Mouse (Mus musculus) hindbrain, embryonic 13.5 days (tissue): ENCODE data around the gene Porcn. TPM values are rescaled to one million over a fixed set of nuclear protein-coding genes. Genes with fewer than 3 reads are reported as not detected.

Experiments used
- ATAC-seq: fragments of 200-750 bp; cut with Nextera tagmentation; 2 replicates; pipeline ENCODE4 v1.8.0; 2017; ENCODE audit warnings: moderate TSS enrichment; ENCODE audit not compliant: low FRiP score
- H3K27ac ChIP-seq: fragments of 300-500 bp; sonication (generic); 2 replicates; pipeline ENCODE4 v1.5.1; 2015; ENCODE audit warnings: inconsistent platforms, mild to moderate bottlenecking, moderate library complexity
- H3K27me3 ChIP-seq: fragments of 300-500 bp; sonication (generic); 2 replicates; pipeline ENCODE4 v1.6.1; 2015; ENCODE audit warnings: mild to moderate bottlenecking, inconsistent platforms
- H3K36me3 ChIP-seq: fragments of 300-500 bp; sonication (generic); 2 replicates; pipeline ENCODE4 v1.6.1; 2015; ENCODE audit warnings: mild to moderate bottlenecking, inconsistent platforms
- H3K4me1 ChIP-seq: fragments of 300-500 bp; sonication (generic); replicated peaks from 2 replicates; pipeline ENCODE4 v1.6.1; 2015; ENCODE audit warnings: inconsistent platforms
- H3K4me2 ChIP-seq: fragments of 300-500 bp; sonication (generic); 2 replicates; pipeline ENCODE4 v1.6.1; 2015; ENCODE audit warnings: inconsistent platforms, mild to moderate bottlenecking, moderate library complexity
- H3K4me3 ChIP-seq: fragments of 300-500 bp; sonication (generic); 2 replicates; pipeline ENCODE4 v1.5.1; 2015; ENCODE audit warnings: mild to moderate bottlenecking, inconsistent platforms
- H3K9ac ChIP-seq: fragments of 300-500 bp; sonication (generic); 2 replicates; pipeline ENCODE4 v1.6.1; 2015; ENCODE audit warnings: mild to moderate bottlenecking, inconsistent platforms
- H3K9me3 ChIP-seq: fragments of 300-500 bp; sonication (generic); 2 replicates; pipeline ENCODE4 v1.6.1; 2016; ENCODE audit warnings: inconsistent platforms
- WGBS: fragments of 180-500 bp; shearing (Covaris S2); methylation state at CpG from one replicate; pipeline ENCODE4 v1.1.7; 2015; 5-methylcytosine and 5-hydroxymethylcytosine counted together
- polyA plus RNA-seq: library from polyadenylated mRNA; unstranded; fragments of >200 nt; fragmentation: Nextera tagmentation; extraction: Ambion mirVana; gene quantifications from 2 replicates; pipeline ENCODE4 v1.2.1, GENCODE M21; 2015

The Porcn gene
- polyA plus RNA-seq, 1 experiment from 2014 or later, result 43.4 TPM

DNA sequence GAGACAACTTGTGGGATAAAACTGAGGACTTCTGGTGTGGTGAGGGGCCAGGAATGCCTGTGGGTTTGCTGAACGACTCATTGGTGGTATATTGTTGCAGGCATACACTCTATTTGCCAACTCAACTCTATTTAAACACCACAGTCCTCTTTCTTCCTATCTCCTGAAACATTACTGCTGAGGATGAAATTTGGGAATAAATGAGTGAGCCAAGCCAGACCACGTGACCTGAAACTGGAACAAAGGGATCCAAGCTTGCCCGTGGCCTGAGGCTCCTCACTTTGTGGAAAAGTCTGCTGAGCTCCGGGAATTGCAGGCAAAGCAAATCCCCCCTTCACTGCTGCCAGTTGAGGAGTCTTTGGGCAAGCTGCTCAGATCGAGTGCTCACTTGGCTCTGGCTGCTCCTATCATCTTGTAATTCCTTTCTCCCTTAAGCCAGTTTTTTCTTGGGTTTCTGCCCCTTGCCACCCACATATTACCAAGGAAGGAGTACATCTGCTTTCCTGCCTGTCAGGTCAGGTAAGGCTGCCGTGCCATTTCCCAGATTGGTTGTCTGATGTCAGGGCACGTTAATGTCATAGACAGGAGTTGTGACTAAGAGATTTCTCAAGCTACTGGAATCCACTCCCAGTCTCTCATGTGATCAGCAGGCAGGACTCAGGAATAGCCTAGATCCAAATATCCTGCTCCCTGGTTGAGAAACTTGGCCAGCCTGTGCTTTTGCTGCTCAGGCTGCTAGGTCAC lies 16.5 kb upstream of the Porcn start:
- no peak for ATAC-seq
- no peak overlapping the region for H3K4me2 ChIP-seq
- H3K4me3 ChIP-seq, result no peak overlapping the region
- 67% methylated on average over 7 of the region's 7 CpGs for WGBS
- no peak overlapping the region for H3K9ac ChIP-seq
- H3K27me3 ChIP-seq, result no peaks in the 10 kb centered on the region
- H3K9me3 ChIP-seq, result no peaks in the 10 kb centered on the region
- H3K4me1 ChIP-seq, result no peaks in the 10 kb centered on the region
- no peaks in the 10 kb centered on the region for H3K36me3 ChIP-seq
- no peak overlapping the region for H3K27ac ChIP-seq

DNA sequence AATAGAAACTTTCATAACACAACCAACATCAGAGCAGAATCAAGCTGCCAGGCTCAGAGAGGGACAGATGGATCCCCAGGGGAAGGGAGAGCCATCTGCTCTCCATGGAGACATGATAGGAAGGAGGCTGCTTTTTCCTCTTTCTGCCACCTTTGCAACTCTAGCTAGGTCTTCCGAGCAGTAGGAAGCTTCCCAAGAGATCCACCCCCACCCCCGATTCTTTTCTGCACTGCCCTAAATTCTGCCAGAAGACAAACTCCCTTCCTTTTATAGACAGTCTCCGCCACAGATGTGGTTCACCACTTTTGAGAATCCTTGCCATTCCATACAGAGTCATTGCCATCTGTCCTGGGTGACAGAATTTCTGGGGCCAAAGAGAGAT lies 16.0 kb upstream of the Porcn start:
- no peaks in the 10 kb centered on the region for H3K9me3 ChIP-seq
- no peak overlapping the region for H3K4me3 ChIP-seq
- no peaks in the 10 kb centered on the region for H3K4me1 ChIP-seq
- ATAC-seq, result no peak
- no peaks in the 10 kb centered on the region for H3K27me3 ChIP-seq
- no peak overlapping the region for H3K9ac ChIP-seq
- H3K4me2 ChIP-seq, result no peak overlapping the region
- WGBS, result 75% methylated on average over 3 of the region's 3 CpGs
- H3K36me3 ChIP-seq, result no peaks in the 10 kb centered on the region
- no peak overlapping the region for H3K27ac ChIP-seq

DNA sequence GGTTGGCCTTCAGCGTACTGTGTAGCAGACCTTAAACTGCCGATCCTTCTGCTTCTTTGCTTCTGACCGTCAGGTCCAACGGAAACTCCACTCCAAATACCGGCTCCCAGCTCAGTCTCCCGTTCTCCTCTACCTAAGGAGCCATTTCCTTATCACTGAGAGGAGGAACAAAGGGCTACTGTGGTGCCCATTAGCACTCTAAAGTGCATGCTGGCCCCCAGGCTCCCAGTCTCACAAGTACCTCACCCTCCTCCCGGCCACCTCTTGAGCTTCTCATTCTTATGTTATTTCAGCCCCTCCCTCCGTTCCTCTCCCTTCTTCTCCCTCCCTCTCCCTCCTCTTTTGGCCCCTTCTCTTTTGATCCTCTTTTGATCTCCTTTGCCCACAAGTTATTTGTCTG lies 13.3 kb upstream of the Porcn start:
- H3K4me1 ChIP-seq, result no peaks in the 10 kb centered on the region
- ATAC-seq, result no peak
- WGBS, result 36% methylated on average over 8 of the region's 8 CpGs
- H3K27me3 ChIP-seq, result no peaks in the 10 kb centered on the region
- H3K4me2 ChIP-seq, result no peak overlapping the region
- no peak overlapping the region for H3K9ac ChIP-seq
- no peaks in the 10 kb centered on the region for H3K36me3 ChIP-seq
- no peaks in the 10 kb centered on the region for H3K9me3 ChIP-seq
- no peak overlapping the region for H3K27ac ChIP-seq
- H3K4me3 ChIP-seq, result no peak overlapping the region

DNA sequence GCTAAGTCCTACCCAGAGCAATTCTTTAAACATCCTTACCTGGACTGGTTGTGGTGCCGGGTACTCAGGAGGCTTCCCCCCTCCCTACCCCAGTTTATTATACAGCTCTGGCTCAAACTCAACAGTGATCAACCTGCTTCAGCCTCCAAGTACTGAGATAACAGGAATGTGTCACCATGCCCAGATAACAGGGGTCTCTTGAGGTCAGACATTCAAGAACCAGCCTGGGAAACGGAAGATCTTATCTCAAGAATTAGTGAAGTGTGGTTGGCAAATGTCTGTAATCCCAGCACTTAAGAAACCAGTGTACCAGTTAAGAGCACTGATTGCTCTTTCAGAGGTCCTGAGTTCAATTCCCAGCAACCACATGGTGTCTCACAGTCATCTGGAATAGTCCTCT lies 11.8 kb upstream of the Porcn start:
- Histone ChIP-seq H3K9me3 (no peaks in the 10 kb centered on the region), H3K27ac (no peak overlapping the region), H3K4me2 (no peak overlapping the region), H3K4me3 (no peak overlapping the region), H3K27me3 (no peaks in the 10 kb centered on the region), H3K4me1 (no peaks in the 10 kb centered on the region), H3K9ac (no peak overlapping the region), H3K36me3 (no peaks in the 10 kb centered on the region)
- 74% methylated on average over 2 of the region's 2 CpGs for WGBS
- no peak for ATAC-seq

DNA sequence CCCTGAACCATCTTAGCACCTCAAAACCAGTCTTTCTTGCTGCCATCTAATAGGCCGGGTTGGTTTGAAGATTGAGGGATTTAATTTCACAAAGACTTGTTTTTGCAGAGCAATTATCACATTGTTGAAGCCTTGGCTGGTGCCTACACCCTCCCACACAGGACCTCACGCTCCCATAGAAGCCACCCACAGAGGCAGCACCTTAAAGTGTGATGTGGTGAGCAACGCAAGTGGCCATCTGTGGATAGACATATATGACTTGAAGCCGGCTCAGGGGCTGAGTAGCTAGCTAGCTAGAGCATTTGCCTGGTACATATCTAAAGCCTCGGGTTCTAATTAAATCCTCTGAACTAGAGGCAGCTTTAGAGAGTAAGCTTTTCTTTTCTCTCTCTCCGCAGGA lies 11.1 kb upstream of the Porcn start:
- Histone ChIP-seq H3K4me3 (no peak overlapping the region), H3K27ac (no peak overlapping the region), H3K4me2 (no peak overlapping the region), H3K27me3 (no peaks in the 10 kb centered on the region), H3K9ac (no peak overlapping the region), H3K4me1 (no peaks in the 10 kb centered on the region), H3K9me3 (no peaks in the 10 kb centered on the region), H3K36me3 (no peaks in the 10 kb centered on the region)
- 51% methylated on average over 6 of the region's 6 CpGs for WGBS
- ATAC-seq, result no peak

DNA sequence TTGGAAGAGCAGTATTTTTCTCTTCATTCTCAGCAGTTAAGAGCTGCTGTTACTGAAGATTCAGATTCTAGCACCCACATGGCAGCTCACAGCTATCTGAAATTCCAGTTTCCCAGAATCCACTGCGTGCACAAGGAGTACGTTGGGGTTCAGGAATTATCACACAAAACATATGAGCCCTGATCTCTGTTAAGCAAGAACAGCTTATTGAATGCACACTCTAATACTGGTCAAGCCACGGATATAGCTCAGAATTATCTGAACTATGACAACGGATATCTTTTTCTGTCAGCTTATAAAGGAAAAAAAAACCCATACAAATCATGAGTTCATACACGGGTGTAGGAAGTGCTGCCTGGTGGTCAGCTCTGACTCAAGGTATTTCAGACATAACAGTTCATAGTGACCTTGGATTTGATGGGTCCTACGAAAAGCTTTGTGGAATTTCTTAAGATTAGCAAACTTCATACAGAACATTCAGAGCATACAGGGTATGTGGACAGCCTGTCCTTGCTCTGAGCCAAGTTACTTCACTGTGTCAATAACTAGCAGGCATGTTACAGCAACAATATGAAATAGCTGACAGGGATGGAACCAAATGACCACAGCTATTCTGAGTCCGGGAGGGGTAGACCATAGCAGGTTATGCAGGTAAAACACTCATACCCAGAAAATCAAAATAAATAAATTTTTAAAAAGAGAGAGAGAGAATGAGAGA lies 5.3 kb upstream of the Porcn start:
- Histone ChIP-seq H3K27ac (no peak overlapping the region), H3K4me3 (no peak overlapping the region), H3K4me2 (no peak overlapping the region), H3K9ac (no peak overlapping the region), H3K4me1 (0 out of 2 replicates have a peak, but pooled peaks cover 3% of the 10 kb centered on the region), H3K9me3 (no peaks in the 10 kb centered on the region), H3K36me3 (no peaks in the 10 kb centered on the region), H3K27me3 (no peaks in the 10 kb centered on the region)
- no peak for ATAC-seq
- 82% methylated on average over 7 of the region's 7 CpGs for WGBS

DNA sequence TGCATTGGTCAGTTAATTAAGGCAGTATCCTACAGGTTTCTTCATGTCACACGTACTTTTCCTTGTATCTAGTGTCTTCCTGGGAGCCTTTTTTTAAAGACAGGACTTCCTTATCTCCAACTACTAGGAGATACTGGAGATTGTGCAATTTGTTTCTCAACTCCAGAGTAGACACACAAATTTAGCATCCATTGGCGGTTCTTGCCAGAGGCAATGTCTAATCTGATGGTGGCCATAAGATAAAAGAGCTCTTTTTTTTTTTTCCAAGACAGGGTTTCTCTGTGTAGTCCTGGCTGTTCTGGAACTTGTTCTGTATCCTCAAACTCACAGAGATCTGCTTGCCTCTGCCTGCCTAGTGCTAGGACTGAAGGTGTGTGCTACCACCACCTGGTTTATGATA lies 3.4 kb upstream of the Porcn start:
- ATAC-seq, result no peak
- peaks cover 10% of the 10 kb centered on the region for H3K4me1 ChIP-seq
- no peak overlapping the region for H3K27ac ChIP-seq
- H3K36me3 ChIP-seq, result no peaks in the 10 kb centered on the region
- H3K4me3 ChIP-seq, result no peak overlapping the region
- H3K4me2 ChIP-seq, result no peak overlapping the region
- H3K9me3 ChIP-seq, result no peaks in the 10 kb centered on the region
- no peak overlapping the region for H3K9ac ChIP-seq
- WGBS, result 82% methylated on average over 2 of the region's 2 CpGs
- no peaks in the 10 kb centered on the region for H3K27me3 ChIP-seq

DNA sequence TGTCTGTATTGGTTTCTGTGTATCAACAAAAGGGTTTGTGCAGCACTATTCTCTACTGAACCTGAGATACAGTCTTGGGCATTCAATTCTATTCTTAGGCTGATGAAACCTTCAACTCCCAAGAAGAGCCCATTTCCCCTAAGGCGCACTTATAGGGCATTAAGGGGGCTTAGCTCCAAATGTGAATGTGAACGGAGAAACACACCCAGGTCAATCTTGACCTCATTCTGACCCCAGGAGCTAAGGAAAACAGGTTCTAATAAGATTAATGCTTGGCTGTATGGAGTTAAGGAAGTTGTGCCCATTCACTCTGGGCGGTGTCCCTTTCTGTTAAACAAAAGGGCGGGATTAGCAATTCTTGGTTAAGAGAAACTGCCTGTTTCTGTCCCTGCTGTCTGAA lies 899 bp upstream of the Porcn start:
- Histone ChIP-seq H3K36me3 (peaks cover 9% of the 10 kb centered on the region; the same call in 1 of the 2 replicates), H3K27me3 (no peaks in the 10 kb centered on the region), H3K9ac (0 out of 2 replicates have a peak overlapping the region, but pooled peaks have one; percentile 60), H3K27ac (no peak overlapping the region), H3K9me3 (no peaks in the 10 kb centered on the region; the same call in 1 of the 2 replicates), H3K4me2 (peak overlapping the region; percentile 58; the same call in 1 of the 2 replicates), H3K4me3 (no peak overlapping the region), H3K4me1 (peaks cover 10% of the 10 kb centered on the region)
- WGBS, result 30% methylated on average over 4 of the region's 4 CpGs
- no peak for ATAC-seq

DNA sequence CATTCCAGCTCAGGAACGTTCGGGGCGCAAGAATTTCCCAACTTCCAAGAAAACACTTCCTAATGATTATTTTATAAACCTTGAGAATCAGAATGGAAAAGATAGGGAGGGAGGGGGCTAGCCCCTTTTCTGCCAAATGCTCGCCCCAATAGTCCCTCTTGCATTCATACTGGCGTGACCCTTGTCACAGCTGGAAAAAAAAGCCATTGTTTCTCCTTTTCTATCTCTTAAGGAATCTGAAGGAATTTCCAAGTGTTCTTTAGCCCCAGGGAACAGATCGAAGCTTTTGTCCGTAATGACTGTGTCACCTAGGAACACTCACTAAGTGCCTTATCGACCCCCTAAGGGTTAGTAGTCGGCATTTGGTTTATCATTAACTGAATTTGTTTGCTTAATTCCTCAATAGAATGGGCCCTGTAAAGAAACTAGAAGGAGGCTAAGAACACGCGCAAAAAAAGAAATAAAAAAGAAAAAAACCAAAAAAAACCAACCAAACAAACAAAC lies 421 bp upstream of the Porcn start:
- Histone ChIP-seq H3K27me3 (no peaks in the 10 kb centered on the region), H3K36me3 (peaks cover 9% of the 10 kb centered on the region; the same call in 1 of the 2 replicates), H3K4me2 (peak overlapping the region; percentile 58), H3K27ac (peak overlapping the region; percentile 70), H3K4me3 (peak overlapping the region; percentile 53), H3K9ac (peak overlapping the region; percentile 60), H3K4me1 (peaks cover 10% of the 10 kb centered on the region), H3K9me3 (no peaks in the 10 kb centered on the region; the same call in 1 of the 2 replicates)
- WGBS, result 17% methylated on average over 11 of the region's 11 CpGs
- ATAC-seq, result peak; percentile 6; the same call in 1 of the 2 replicates

DNA sequence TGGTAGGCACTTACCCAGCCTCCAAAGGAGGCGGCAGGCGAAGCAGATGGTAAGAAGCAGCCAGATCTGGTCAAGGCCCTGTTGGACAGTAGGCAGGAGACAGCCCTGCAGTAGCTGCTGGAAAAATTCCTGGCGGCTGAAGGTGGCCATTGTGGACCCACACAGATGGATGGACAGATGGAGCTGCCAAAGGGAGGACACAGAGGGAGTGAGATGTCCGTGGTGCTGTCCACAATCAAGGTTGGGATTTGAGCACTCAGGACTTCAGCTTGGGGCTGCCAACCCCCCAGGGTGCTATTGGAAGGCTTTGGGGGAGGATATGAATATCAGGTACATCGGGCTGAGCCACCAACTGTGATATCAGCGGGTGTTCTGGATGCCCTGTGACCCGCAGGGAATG lies 774 bp downstream of the Porcn start:
- Histone ChIP-seq H3K27ac (peak overlapping the region; percentile 70; the same call in 1 of the 2 replicates), H3K27me3 (no peaks in the 10 kb centered on the region), H3K4me3 (peak overlapping the region; percentile 53), H3K36me3 (peaks cover 18% of the 10 kb centered on the region; the same call in 1 of the 2 replicates), H3K9ac (peak overlapping the region; percentile 74), H3K4me2 (peak overlapping the region; percentile 58), H3K4me1 (peaks cover 10% of the 10 kb centered on the region), H3K9me3 (no peaks in the 10 kb centered on the region; the same call in 1 of the 2 replicates)
- WGBS, result 37% methylated on average over 7 of the region's 7 CpGs
- peak; percentile 10; the same call in 1 of the 2 replicates for ATAC-seq

DNA sequence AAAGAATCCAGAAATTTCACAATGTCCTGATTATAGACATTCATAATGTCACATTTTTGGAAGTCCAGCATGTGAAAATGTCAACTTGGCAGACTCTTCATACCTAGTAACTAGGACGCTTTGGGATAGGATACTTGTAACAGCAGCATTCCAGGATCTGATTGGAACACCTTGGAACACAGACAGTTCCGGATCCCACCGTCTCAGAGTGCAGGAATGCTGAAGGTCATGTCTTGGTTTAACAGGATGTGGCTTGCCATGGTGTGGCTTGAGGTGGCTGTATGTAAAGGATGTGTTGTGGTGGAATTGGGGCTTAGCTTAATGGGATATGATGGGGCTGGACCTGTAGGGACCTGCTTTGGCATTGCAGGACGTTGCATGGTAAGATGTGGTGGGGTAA lies 1.2 kb downstream of the Porcn start:
- H3K36me3 ChIP-seq, result peaks cover 18% of the 10 kb centered on the region; the same call in 1 of the 2 replicates
- H3K4me3 ChIP-seq, result peak overlapping the region; percentile 53
- H3K27me3 ChIP-seq, result no peaks in the 10 kb centered on the region
- ATAC-seq, result no peak
- H3K4me1 ChIP-seq, result peaks cover 10% of the 10 kb centered on the region
- H3K9ac ChIP-seq, result peak overlapping the region; percentile 74; the same call in 1 of the 2 replicates
- no peak overlapping the region for H3K27ac ChIP-seq
- WGBS, result 74% methylated on average over 4 of the region's 4 CpGs
- no peaks in the 10 kb centered on the region; the same call in 1 of the 2 replicates for H3K9me3 ChIP-seq
- peak overlapping the region; percentile 58 for H3K4me2 ChIP-seq

DNA sequence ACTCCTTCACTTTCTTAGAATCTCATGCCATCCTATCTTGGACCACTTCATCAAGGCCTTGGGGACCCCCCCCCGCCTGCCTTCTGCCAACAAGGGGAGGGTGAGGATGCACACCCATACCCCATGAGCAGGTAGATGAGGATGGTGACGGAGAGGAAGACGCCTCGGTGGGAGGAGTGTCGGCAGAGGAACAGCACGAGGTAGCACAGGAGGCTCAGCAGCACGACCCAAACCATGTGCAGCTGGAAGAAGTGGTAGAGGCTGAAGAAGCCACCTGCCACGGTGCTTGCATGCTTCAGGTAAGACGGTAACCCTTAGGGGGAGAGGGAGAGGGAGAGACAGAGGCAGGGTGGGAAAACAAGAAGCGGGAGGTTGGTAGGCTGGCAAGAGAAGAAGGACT lies 2.2 kb downstream of the Porcn start:
- H3K9me3 ChIP-seq, result no peaks in the 10 kb centered on the region; the same call in 1 of the 2 replicates
- H3K36me3 ChIP-seq, result peaks cover 24% of the 10 kb centered on the region
- ATAC-seq, result no peak
- no peak overlapping the region for H3K4me3 ChIP-seq
- no peak overlapping the region for H3K4me2 ChIP-seq
- H3K9ac ChIP-seq, result no peak overlapping the region
- H3K4me1 ChIP-seq, result peaks cover 10% of the 10 kb centered on the region
- WGBS, result 90% methylated on average over 10 of the region's 10 CpGs
- H3K27me3 ChIP-seq, result no peaks in the 10 kb centered on the region
- H3K27ac ChIP-seq, result no peak overlapping the region
